ENCODE assay signal across 8 mouse cellular contexts in the genomic region with DNA sequence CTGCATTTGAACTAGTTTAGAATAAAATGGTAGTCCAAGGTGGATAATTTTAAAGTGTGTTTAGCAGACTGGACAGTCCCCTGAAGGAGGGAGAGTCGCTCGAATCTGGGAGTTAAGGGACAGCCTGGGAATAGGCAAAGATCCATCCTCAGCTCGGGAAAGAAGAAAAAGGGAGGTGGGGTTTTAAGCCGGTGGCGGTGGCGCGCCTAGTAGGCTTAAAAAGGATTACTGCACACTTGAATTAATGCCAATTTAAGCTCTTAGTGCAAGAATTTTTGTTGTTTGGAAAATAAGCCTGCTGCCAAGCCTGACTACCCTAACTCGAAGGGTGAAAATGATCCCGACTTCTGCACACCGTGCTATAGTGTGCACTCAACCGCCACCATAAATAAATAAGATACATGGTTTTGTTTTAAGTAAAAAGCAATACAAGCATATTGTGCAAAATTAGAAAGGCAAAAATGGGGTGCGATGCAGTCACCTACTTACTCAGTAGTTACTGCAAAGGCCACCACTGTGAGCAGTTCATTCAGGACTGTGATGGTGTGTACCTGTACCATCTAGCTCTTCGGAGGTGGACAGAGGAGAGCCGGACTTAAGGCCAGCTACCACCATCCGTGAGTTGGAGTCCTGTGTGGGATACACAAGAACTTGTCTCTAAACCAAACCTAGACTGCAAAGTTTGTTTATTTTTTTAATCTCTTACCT. TPM values are rescaled to one million over a fixed set of nuclear protein-coding genes. Genes with fewer than 3 reads are reported as not detected.
DNase-seq lines count a peak whose midpoint lies in the region; ATAC-seq and TF ChIP-seq lines count a peak whose summit lies in the region.

No protein-coding gene starts in this region.

- DNase-seq in embryo, embryonic 10.5 days (ENCODE audit: low spot score): peak; percentile 19
- no peak for DNase-seq in embryo, embryonic 10 days (ENCODE audit: low spot score)
- peak; percentile 86 for DNase-seq in brain, embryonic 14.5 days (ENCODE audit: low read depth)
- DNase-seq in heart, postnatal 36 days: peak; percentile 14 to 46
- DNase-seq in liver, embryonic 11.5 days (ENCODE audit: low spot score): no peak
- DNase-seq in retina, postnatal 1 day: peak; percentile 64
- no peak for DNase-seq in layer of hippocampus, adult 9-10 months (ENCODE audit: low spot score)
- no peak for DNase-seq in layer of hippocampus, adult 11-12 months (ENCODE audit: low spot score)

- H3K4me2 ChIP-seq in liver, embryonic 11.5 days: peak overlapping the region; percentile 84

- H3K9ac ChIP-seq in liver, embryonic 11.5 days (ENCODE audit: low read depth, low read length): peak overlapping the region; percentile 50

- intact Hi-C loops in heart, postnatal 36 days (cut with DNase I): loop anchor here (1.0 to 10.0 kb wide), 2 partner anchors 27 to 249 kb away; a partner anchor contains a TSS

- H3K4me1 ChIP-seq in liver, embryonic 11.5 days (replicated peaks; ENCODE audit: control insufficient read depth, insufficient read depth, low read length): peaks cover 25% of the 10 kb centered on the region

- peak overlapping the region; percentile 89 for H3K27ac ChIP-seq in liver, embryonic 11.5 days (ENCODE audit: low read depth, low read length)

- no peak for TF ChIP-seq POLR2A in brain, embryonic 14.5 days (IDR thresholded peaks at IDR 0.05; ENCODE audit: borderline replicate concordance, extremely low read depth, insufficient read depth, insufficient read length, poor library complexity, severe bottlenecking)

- peak overlapping the region; percentile 61 for H3K4me3 ChIP-seq in liver, embryonic 11.5 days (ENCODE audit: low read depth, low read length)

- no peaks in the 10 kb centered on the region for H3K36me3 ChIP-seq in liver, embryonic 11.5 days (ENCODE audit: control insufficient read depth, insufficient read depth, low read length)

- H3K27me3 ChIP-seq in liver, embryonic 11.5 days (replicated peaks; ENCODE audit: control insufficient read depth, insufficient read depth, low read length): no peaks in the 10 kb centered on the region

- WGBS in liver, embryonic 11.5 days: 45% methylated on average over 15 of the region's 15 CpGs

- no peak for TF ChIP-seq CTCF in brain, embryonic 14.5 days (IDR thresholded peaks at IDR 0.05; ENCODE audit: borderline replicate concordance, extremely low read depth, insufficient read depth, insufficient read length)

- no peak for ATAC-seq in liver, embryonic 11.5 days (replicated peaks; ENCODE audit: low FRiP score)

- H3K9me3 ChIP-seq in liver, embryonic 11.5 days (ENCODE audit: control insufficient read depth, low read length): no peaks in the 10 kb centered on the region

RNA-seq across cellular contexts. Expression of a gene that starts 3.8 kb away (rescaled TPM):
- 18.4 and 23.1 TPM in 2 replicates for polyA plus RNA-seq in brain, embryonic 14.5 days (2012; rRNA removed)
- 10 to 100 TPM; 69.2 to 94.6 TPM for total RNA-seq in heart, postnatal 36 days (2021)
- 15.0 and 15.8 TPM in 2 replicates for polyA plus RNA-seq in liver, embryonic 11.5 days (2014; fragmentation: Nextera tagmentation; extraction: Ambion mirVana)

RNA-seq across cellular contexts. Expression of a gene that starts 43.1 kb away (rescaled TPM):
- 8.8 and 11.4 TPM in 2 replicates for polyA plus RNA-seq in brain, embryonic 14.5 days (2012; rRNA removed)
- 1 to 10 TPM; 3.4 to 3.5 TPM for total RNA-seq in heart, postnatal 36 days (2021)
- 7.4 and 8.8 TPM in 2 replicates for polyA plus RNA-seq in liver, embryonic 11.5 days (2014; fragmentation: Nextera tagmentation; extraction: Ambion mirVana)

RNA-seq across cellular contexts. Expression of a gene that starts 43.2 kb away (rescaled TPM):
- polyA plus RNA-seq in brain, embryonic 14.5 days (2012; rRNA removed): 56.2 and 67.8 TPM in 2 replicates
- total RNA-seq in heart, postnatal 36 days (2021): 10 to 100 TPM; 94.4 to 98.8 TPM
- polyA plus RNA-seq in liver, embryonic 11.5 days (2014; fragmentation: Nextera tagmentation; extraction: Ambion mirVana): 154 and 156 TPM in 2 replicates

Comparison
In these comparisons a context has a peak if more than half of its experiments do, and no peak if none do; other contexts are left out.
1. DNase-seq: peak in embryo, embryonic 10.5 days (single experiment), brain, embryonic 14.5 days (single experiment), heart, postnatal 36 days (2 of 2) and retina, postnatal 1 day (single experiment); none in embryo, embryonic 10 days (single experiment), liver, embryonic 11.5 days (single experiment), layer of hippocampus, adult 9-10 months (single experiment) and layer of hippocampus, adult 11-12 months (single experiment).